Mouse (Mus musculus) testis, adult 2 months (tissue): ENCODE data around the gene Fbxo22. TPM values are rescaled to one million over a fixed set of nuclear protein-coding genes. Genes with fewer than 3 reads are reported as not detected.

ENCODE experiments used
- H3K27ac ChIP-seq: fragments of 200-500 bp; 2 replicates; pipeline ENCODE4 v1.5.1; 2012; ENCODE audit warnings: low read depth, low read length; ENCODE audit not compliant: control insufficient read depth, insufficient read depth
- H3K27me3 ChIP-seq: fragments of 200-500 bp; 2 replicates; pipeline ENCODE4 v1.6.1; 2012; ENCODE audit warnings: mild to moderate bottlenecking, low read length, moderate library complexity; ENCODE audit not compliant: control insufficient read depth, insufficient read depth
- H3K36me3 ChIP-seq: fragments of 200-500 bp; 2 replicates; pipeline ENCODE4 v1.6.1; 2012; ENCODE audit warnings: mild to moderate bottlenecking, low read length; ENCODE audit not compliant: control insufficient read depth, insufficient read depth
- H3K4me1 ChIP-seq: fragments of 200-500 bp; 2 replicates; pipeline ENCODE4 v1.6.1; 2012; ENCODE audit warnings: low read length; ENCODE audit not compliant: control insufficient read depth, insufficient read depth
- H3K4me3 ChIP-seq: fragments of 200-500 bp; 2 replicates; pipeline ENCODE4 v1.5.1; 2012; ENCODE audit warnings: low read depth, mild to moderate bottlenecking, low read length, moderate library complexity, mixed read lengths; ENCODE audit not compliant: control insufficient read depth
- CTCF ChIP-seq: fragments of 200-500 bp; IDR thresholded peaks from 2 replicates; pipeline ENCODE4 v1.5.1; 2012; ENCODE audit warnings: low read depth, mild to moderate bottlenecking, inconsistent platforms, low read length, moderate library complexity; ENCODE audit not compliant: control insufficient read depth, insufficient read depth, insufficient replicate concordance
- POLR2A ChIP-seq: fragments of 200-500 bp; IDR thresholded peaks from 2 replicates; pipeline ENCODE4 v1.6.1; 2012; ENCODE audit warnings: low read depth, mild to moderate bottlenecking, inconsistent platforms, low read length, moderate library complexity; ENCODE audit not compliant: control insufficient read depth
- polyA plus RNA-seq: library from polyadenylated mRNA; depleted of rRNA; stranded (reverse); fragments of >200 nt; gene quantifications from 2 replicates; pipeline ENCODE4 v1.2.3, GENCODE M21; 2012; rRNA removed

Gene Fbxo22
- polyA plus RNA-seq, 1 experiment: 6.2 TPM

DNA sequence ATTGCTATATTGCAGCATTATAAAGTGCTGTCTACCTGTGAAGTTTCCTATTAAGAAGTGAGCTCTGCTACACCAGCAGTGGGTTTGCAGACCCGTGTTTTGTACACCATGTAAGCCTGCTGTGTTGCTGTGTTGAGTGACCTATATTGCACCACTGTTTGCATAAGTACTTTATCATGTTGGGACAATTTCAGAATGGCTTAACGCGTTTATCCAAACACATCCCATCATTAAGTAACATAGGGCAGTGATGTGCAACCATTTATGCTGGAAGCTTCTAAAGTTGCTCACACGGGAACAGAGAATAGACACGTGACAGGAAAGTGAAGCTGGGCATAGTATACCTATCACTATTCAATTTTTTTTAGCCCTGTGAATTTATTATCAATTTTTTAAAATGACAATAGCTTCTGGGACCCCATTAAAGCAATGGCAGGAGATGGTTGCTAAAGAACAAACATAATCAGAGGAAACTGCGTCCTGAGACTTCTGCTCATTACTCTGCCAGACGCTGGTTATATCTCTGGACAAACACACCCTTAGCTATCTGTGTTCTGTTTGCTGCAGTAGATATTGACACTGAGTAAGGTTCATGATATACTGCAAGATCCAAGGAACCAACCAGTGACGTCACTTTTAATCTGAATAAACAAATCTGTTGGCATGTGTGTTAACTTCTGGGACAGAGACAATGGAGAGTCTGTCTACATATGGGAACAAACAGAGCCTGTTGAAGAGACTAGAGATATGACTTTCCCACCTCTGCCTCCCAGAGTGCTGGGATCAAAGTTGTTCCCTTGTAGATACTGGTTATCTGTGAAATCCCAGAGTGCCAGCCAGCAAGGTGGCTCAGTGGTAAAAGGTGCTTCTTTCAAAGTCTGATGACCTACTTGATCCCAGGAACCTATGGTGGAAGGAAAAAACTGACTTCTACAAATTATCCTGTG, 55.9 kb downstream of the Fbxo22 start:
- Histone ChIP-seq H3K27me3 (no peaks in the 10 kb centered on the region), H3K4me1 (no peaks in the 10 kb centered on the region), H3K27ac (no peak overlapping the region), H3K4me3 (no peak overlapping the region), H3K36me3 (no peaks in the 10 kb centered on the region)
- TF ChIP-seq CTCF: no peak
- TF ChIP-seq POLR2A: no peak

DNA sequence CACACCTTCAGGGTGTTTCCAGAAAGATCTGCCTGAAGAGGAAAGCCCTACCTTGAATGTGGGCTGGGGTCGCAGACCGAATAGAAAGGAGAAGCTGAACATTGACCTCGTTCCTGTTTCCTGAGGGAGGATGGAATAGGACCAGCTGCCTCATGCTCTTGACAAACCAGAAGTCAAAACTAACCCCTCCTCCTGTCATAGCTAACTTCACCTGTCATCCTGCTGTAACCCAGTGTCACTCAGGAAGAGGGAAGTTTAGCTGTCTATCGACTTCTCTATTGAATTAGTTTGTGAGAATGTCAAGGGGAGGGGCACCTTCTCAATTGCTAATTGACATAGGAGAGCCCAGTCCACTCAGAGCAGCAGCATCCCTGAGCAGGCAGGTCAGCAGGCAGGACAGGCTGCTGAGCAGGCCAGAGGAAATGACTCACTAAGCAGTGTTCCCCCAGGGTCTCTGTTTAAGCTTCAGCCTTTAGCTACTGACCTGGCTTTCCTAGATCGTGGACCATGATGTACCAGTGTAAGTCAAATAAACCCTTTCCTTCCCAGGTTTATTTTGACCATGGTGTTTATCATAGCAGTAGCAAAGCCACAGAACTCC, 63.3 kb downstream of the Fbxo22 start:
- H3K27ac ChIP-seq: no peak overlapping the region
- no peaks in the 10 kb centered on the region for H3K36me3 ChIP-seq
- no peak overlapping the region for H3K4me3 ChIP-seq
- no peaks in the 10 kb centered on the region for H3K4me1 ChIP-seq
- no peaks in the 10 kb centered on the region for H3K27me3 ChIP-seq
- no peak for TF ChIP-seq POLR2A
- TF ChIP-seq CTCF: no peak

DNA sequence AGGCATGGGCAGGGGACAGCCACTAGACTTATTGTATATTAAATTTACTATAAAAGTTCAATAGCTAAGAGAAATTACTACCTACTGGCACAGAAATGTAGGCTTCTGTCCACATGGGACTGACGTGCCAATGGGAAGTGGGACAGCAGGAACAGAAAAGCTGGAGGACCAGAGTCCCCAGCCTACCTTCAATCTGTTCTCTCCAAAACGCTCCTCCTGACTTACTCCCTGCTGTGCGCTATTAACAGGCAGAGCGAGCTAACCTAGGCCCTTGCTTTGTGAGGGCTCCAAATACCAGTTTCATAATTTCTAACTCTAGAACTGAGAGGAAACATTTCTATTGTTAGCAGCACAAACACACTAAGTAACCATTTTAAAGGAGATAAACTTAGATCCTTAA, 65.2 kb downstream of the Fbxo22 start:
- H3K36me3 ChIP-seq: no peaks in the 10 kb centered on the region
- no peak overlapping the region for H3K4me3 ChIP-seq
- no peak overlapping the region for H3K27ac ChIP-seq
- TF ChIP-seq POLR2A (no peak), CTCF (no peak)
- H3K27me3 ChIP-seq: no peaks in the 10 kb centered on the region
- no peaks in the 10 kb centered on the region for H3K4me1 ChIP-seq

Other genes starting within 250 kb of the Fbxo22 start
- gene Chrna5, start 228.0 kb upstream of the Fbxo22 start, polyA plus RNA-seq: 6.7 and 9.2 TPM in 2 replicates
- gene Chrna3, start 182.4 kb upstream of the Fbxo22 start, polyA plus RNA-seq: 0.05 and 0.06 TPM in 2 replicates
- 1.7 and 2.0 TPM in 2 replicates for gene Chrnb4, start 160.1 kb upstream of the Fbxo22 start, polyA plus RNA-seq
- 19.0 and 19.8 TPM in 2 replicates for gene Ube2q2, start 60.1 kb upstream of the Fbxo22 start, polyA plus RNA-seq
- 0.70 and 0.85 TPM in 2 replicates for gene Nrg4, start 117.9 kb downstream of the Fbxo22 start, polyA plus RNA-seq
- 0.54 and 0.69 TPM in 2 replicates for gene Tmem266, start 118.0 kb downstream of the Fbxo22 start, polyA plus RNA-seq